Mouse (Mus musculus): ENCODE results near the gene Ly86. TPM values are rescaled to one million over a fixed set of nuclear protein-coding genes. Genes with fewer than 3 reads are reported as not detected.

Gene Ly86
- polyA plus RNA-seq, 1 experiment from 2014 or later: 7.3 TPM

- H3K27me3 ChIP-seq (ENCODE audit: control insufficient read depth, insufficient read depth, low read length): no peaks in the 10 kb centered on the region
- H3K9ac ChIP-seq (ENCODE audit: low read length): no peak overlapping the region
- no peak overlapping the region for H3K4me2 ChIP-seq (ENCODE audit: low read depth, low read length)
- peaks cover 10% of the 10 kb centered on the region for H3K4me1 ChIP-seq (ENCODE audit: control insufficient read depth, insufficient read depth, low read length)
- 19% methylated on average over 4 of the region's 4 CpGs for WGBS
- no peaks in the 10 kb centered on the region; the same call in 1 of the 2 replicates for H3K9me3 ChIP-seq (replicated peaks; ENCODE audit: control insufficient read depth, low read length)
- no peak overlapping the region for H3K27ac ChIP-seq (ENCODE audit: low read length)
- H3K4me3 ChIP-seq (ENCODE audit: low read length): no peak overlapping the region
- ATAC-seq (replicated peaks; ENCODE audit: extremely low read depth, insufficient read depth, low FRiP score): no peak
- H3K36me3 ChIP-seq (ENCODE audit: control insufficient read depth, insufficient read depth): no peaks in the 10 kb centered on the region
Observed at GRCm38 (mm10) chr13:37432653-37433052, 87.6 kb downstream of the Ly86 start.

GRCm38 (mm10) chr13:37433142-37433541, 88.1 kb downstream of the Ly86 start:
- Histone ChIP-seq H3K27me3 (ENCODE audit: control insufficient read depth, insufficient read depth, low read length) (no peaks in the 10 kb centered on the region), H3K36me3 (ENCODE audit: control insufficient read depth, insufficient read depth) (no peaks in the 10 kb centered on the region), H3K4me1 (ENCODE audit: control insufficient read depth, insufficient read depth, low read length) (peaks cover 10% of the 10 kb centered on the region), H3K9ac (ENCODE audit: low read length) (no peak overlapping the region), H3K27ac (ENCODE audit: low read length) (no peak overlapping the region), H3K4me3 (ENCODE audit: low read length) (no peak overlapping the region), H3K9me3 (replicated peaks; ENCODE audit: control insufficient read depth, low read length) (no peaks in the 10 kb centered on the region; the same call in 1 of the 2 replicates), H3K4me2 (ENCODE audit: low read depth, low read length) (no peak overlapping the region)
- ATAC-seq (replicated peaks; ENCODE audit: extremely low read depth, insufficient read depth, low FRiP score): no peak
- 28% methylated on average over 3 of the region's 3 CpGs for WGBS

GRCm38 (mm10) chr13:37433730-37434129, 88.7 kb downstream of the Ly86 start:
- Histone ChIP-seq H3K4me3 (ENCODE audit: low read length) (no peak overlapping the region), H3K27ac (ENCODE audit: low read length) (no peak overlapping the region), H3K36me3 (ENCODE audit: control insufficient read depth, insufficient read depth) (no peaks in the 10 kb centered on the region), H3K9ac (ENCODE audit: low read length) (no peak overlapping the region), H3K4me1 (ENCODE audit: control insufficient read depth, insufficient read depth, low read length) (peaks cover 10% of the 10 kb centered on the region), H3K27me3 (ENCODE audit: control insufficient read depth, insufficient read depth, low read length) (no peaks in the 10 kb centered on the region), H3K9me3 (replicated peaks; ENCODE audit: control insufficient read depth, low read length) (no peaks in the 10 kb centered on the region; the same call in 1 of the 2 replicates), H3K4me2 (ENCODE audit: low read depth, low read length) (peak overlapping the region; percentile 73)
- ATAC-seq (replicated peaks; ENCODE audit: extremely low read depth, insufficient read depth, low FRiP score): peak; percentile 15; the same call in 1 of the 2 replicates
- WGBS: 15% methylated on average over 3 of the region's 3 CpGs

DNA sequence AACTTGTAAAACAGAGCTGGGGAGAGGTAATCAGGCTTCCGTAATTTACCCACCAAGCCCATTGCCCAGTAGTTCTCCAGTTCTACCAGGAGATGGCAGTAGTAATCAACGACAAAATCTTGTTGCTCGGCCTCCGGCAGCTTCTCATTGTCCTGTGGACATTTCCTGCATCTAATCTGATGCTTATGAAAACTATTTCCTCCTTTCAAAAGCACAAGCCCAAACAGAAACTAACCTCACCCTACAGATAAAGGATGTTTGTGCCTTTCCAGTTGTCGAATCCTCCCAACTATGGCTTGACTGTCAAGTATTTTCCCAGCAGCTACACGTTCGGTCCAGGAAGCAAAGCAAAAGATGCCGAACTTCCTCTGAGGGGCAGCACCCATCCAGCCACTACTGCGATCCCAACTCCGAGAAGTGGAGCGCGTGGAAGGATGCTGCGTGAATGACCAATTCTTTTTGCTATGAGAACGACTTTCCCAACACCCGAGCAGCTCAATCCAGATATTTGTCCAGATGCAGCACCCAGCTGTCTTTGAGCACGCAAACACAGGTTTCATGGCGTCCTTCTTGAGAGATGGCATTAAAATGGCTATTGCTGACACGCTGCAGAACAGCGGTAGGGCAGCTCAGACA, 89.2 kb downstream of the Ly86 start:
- H3K27me3 ChIP-seq (ENCODE audit: control insufficient read depth, insufficient read depth, low read length): no peaks in the 10 kb centered on the region
- peaks cover 10% of the 10 kb centered on the region for H3K4me1 ChIP-seq (ENCODE audit: control insufficient read depth, insufficient read depth, low read length)
- H3K4me3 ChIP-seq (ENCODE audit: low read length): peak overlapping the region; percentile 50
- H3K9ac ChIP-seq (ENCODE audit: low read length): peak overlapping the region; percentile 48
- peak; percentile 58; the same call in 1 of the 2 replicates for ATAC-seq (replicated peaks; ENCODE audit: extremely low read depth, insufficient read depth, low FRiP score)
- H3K4me2 ChIP-seq (ENCODE audit: low read depth, low read length): peak overlapping the region; percentile 73
- WGBS: under 1% methylated on average over 19 of the region's 19 CpGs
- H3K9me3 ChIP-seq (replicated peaks; ENCODE audit: control insufficient read depth, low read length): no peaks in the 10 kb centered on the region; the same call in 1 of the 2 replicates
- H3K27ac ChIP-seq (ENCODE audit: low read length): peak overlapping the region; percentile 46
- no peaks in the 10 kb centered on the region for H3K36me3 ChIP-seq (ENCODE audit: control insufficient read depth, insufficient read depth)

GRCm38 (mm10) chr13:37434841-37435240, 89.8 kb downstream of the Ly86 start:
- Histone ChIP-seq H3K4me2 (ENCODE audit: low read depth, low read length) (peak overlapping the region; percentile 73), H3K27me3 (ENCODE audit: control insufficient read depth, insufficient read depth, low read length) (no peaks in the 10 kb centered on the region), H3K4me3 (ENCODE audit: low read length) (peak overlapping the region; percentile 50), H3K9ac (ENCODE audit: low read length) (peak overlapping the region; percentile 48), H3K4me1 (ENCODE audit: control insufficient read depth, insufficient read depth, low read length) (peaks cover 10% of the 10 kb centered on the region), H3K9me3 (replicated peaks; ENCODE audit: control insufficient read depth, low read length) (no peaks in the 10 kb centered on the region; the same call in 1 of the 2 replicates), H3K36me3 (ENCODE audit: control insufficient read depth, insufficient read depth) (no peaks in the 10 kb centered on the region), H3K27ac (ENCODE audit: low read length) (no peak overlapping the region; the same call in 1 of the 2 replicates)
- 26% methylated on average over 9 of the region's 9 CpGs for WGBS
- ATAC-seq (replicated peaks; ENCODE audit: extremely low read depth, insufficient read depth, low FRiP score): no peak

- Histone ChIP-seq H3K9ac (ENCODE audit: low read length) (no peak overlapping the region), H3K27ac (ENCODE audit: low read length) (no peak overlapping the region), H3K4me1 (ENCODE audit: control insufficient read depth, insufficient read depth, low read length) (peaks cover 20% of the 10 kb centered on the region), H3K9me3 (replicated peaks; ENCODE audit: control insufficient read depth, low read length) (no peaks in the 10 kb centered on the region; the same call in 1 of the 2 replicates), H3K27me3 (ENCODE audit: control insufficient read depth, insufficient read depth, low read length) (no peaks in the 10 kb centered on the region), H3K4me2 (ENCODE audit: low read depth, low read length) (no peak overlapping the region), H3K36me3 (ENCODE audit: control insufficient read depth, insufficient read depth) (no peaks in the 10 kb centered on the region), H3K4me3 (ENCODE audit: low read length) (no peak overlapping the region)
- ATAC-seq (replicated peaks; ENCODE audit: extremely low read depth, insufficient read depth, low FRiP score): no peak
- WGBS: 32% methylated on average over 18 of the region's 18 CpGs
Observed at GRCm38 (mm10) chr13:37436267-37437013, 91.4 kb downstream of the Ly86 start.

DNA sequence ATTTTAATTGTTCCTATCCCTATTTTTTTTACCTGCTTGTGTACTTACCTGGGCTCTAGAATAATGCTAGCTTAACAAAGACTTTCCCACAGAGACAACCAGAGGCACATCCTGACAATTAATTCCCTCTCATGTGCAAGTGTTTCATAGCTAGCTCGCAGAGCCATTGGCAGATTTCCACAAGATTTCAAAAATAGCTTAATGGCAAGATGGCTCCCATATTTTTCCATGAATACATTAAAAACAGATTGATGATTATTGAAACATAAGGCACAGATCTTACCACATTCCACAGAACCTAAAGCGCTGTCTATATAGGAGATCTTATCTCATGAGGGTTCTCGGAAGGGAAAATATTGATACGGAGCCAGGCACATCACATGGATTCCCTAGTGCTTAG, 93.8 kb downstream of the Ly86 start:
- Histone ChIP-seq H3K27me3 (ENCODE audit: control insufficient read depth, insufficient read depth, low read length) (no peaks in the 10 kb centered on the region), H3K4me2 (ENCODE audit: low read depth, low read length) (no peak overlapping the region), H3K4me3 (ENCODE audit: low read length) (no peak overlapping the region), H3K27ac (ENCODE audit: low read length) (no peak overlapping the region), H3K4me1 (ENCODE audit: control insufficient read depth, insufficient read depth, low read length) (peaks cover 17% of the 10 kb centered on the region), H3K9me3 (replicated peaks; ENCODE audit: control insufficient read depth, low read length) (no peaks in the 10 kb centered on the region), H3K9ac (ENCODE audit: low read length) (no peak overlapping the region), H3K36me3 (ENCODE audit: control insufficient read depth, insufficient read depth) (no peaks in the 10 kb centered on the region)
- ATAC-seq (replicated peaks; ENCODE audit: extremely low read depth, insufficient read depth, low FRiP score): no peak
- WGBS: 83% methylated on average over 4 of the region's 4 CpGs

DNA sequence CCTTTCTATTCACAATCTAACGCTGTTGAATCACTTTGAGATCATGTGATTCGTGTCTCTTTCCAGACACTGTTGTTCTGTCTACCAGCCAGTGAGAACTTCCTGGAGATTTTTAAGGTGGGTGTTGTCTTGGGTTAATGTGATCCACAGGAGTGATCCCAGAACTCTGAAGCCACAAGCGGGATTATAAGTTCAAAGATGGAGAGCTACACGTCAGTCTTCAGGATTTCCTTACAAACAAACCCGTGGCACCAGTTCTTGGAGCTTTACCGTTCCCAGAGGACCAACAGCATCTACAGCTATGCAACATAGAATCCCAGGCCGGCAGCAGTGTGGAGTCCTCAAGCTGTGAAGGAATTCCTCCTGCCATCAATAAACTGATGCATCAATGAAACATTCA, 94.5 kb downstream of the Ly86 start:
- WGBS: 69% methylated on average over 7 of the region's 7 CpGs
- ATAC-seq (replicated peaks; ENCODE audit: extremely low read depth, insufficient read depth, low FRiP score): no peak
- Histone ChIP-seq H3K9me3 (replicated peaks; ENCODE audit: control insufficient read depth, low read length) (no peaks in the 10 kb centered on the region), H3K4me1 (ENCODE audit: control insufficient read depth, insufficient read depth, low read length) (peaks cover 17% of the 10 kb centered on the region), H3K27me3 (ENCODE audit: control insufficient read depth, insufficient read depth, low read length) (no peaks in the 10 kb centered on the region), H3K36me3 (ENCODE audit: control insufficient read depth, insufficient read depth) (no peaks in the 10 kb centered on the region), H3K9ac (ENCODE audit: low read length) (no peak overlapping the region), H3K27ac (ENCODE audit: low read length) (no peak overlapping the region), H3K4me3 (ENCODE audit: low read length) (no peak overlapping the region), H3K4me2 (ENCODE audit: low read depth, low read length) (no peak overlapping the region)

DNA sequence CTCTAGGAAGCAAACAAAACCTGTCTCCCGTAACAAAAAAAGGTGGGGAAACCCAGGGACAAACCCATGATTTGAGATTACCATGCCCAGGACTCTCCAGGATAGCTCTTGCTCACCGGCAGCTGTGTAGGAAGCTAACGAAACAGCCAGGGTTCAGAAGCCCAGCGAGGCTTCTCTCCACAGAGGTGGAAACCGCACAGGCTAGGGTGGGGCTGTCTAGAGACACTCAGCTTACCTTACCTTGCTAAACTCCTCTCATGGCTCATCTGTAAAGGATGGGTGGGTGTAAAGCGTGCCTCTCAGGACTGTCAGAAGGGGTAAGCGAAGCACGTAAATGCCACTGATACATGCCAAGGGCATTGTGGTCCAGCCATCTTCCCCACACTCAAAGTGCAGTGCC, 94.9 kb downstream of the Ly86 start:
- no peaks in the 10 kb centered on the region for H3K27me3 ChIP-seq (ENCODE audit: control insufficient read depth, insufficient read depth, low read length)
- 80% methylated on average over 8 of the region's 8 CpGs for WGBS
- H3K9me3 ChIP-seq (replicated peaks; ENCODE audit: control insufficient read depth, low read length): no peaks in the 10 kb centered on the region
- H3K9ac ChIP-seq (ENCODE audit: low read length): no peak overlapping the region
- no peak for ATAC-seq (replicated peaks; ENCODE audit: extremely low read depth, insufficient read depth, low FRiP score)
- H3K36me3 ChIP-seq (ENCODE audit: control insufficient read depth, insufficient read depth): no peaks in the 10 kb centered on the region
- no peak overlapping the region for H3K4me3 ChIP-seq (ENCODE audit: low read length)
- H3K4me2 ChIP-seq (ENCODE audit: low read depth, low read length): no peak overlapping the region
- peaks cover 13% of the 10 kb centered on the region for H3K4me1 ChIP-seq (ENCODE audit: control insufficient read depth, insufficient read depth, low read length)
- H3K27ac ChIP-seq (ENCODE audit: low read length): no peak overlapping the region
